Mouse (Mus musculus): ENCODE data around the gene Grtp1.
A peak's percentile ranks its signal among the peaks of the same experiment; 100 is the strongest.

Grtp1 gene

DNA sequence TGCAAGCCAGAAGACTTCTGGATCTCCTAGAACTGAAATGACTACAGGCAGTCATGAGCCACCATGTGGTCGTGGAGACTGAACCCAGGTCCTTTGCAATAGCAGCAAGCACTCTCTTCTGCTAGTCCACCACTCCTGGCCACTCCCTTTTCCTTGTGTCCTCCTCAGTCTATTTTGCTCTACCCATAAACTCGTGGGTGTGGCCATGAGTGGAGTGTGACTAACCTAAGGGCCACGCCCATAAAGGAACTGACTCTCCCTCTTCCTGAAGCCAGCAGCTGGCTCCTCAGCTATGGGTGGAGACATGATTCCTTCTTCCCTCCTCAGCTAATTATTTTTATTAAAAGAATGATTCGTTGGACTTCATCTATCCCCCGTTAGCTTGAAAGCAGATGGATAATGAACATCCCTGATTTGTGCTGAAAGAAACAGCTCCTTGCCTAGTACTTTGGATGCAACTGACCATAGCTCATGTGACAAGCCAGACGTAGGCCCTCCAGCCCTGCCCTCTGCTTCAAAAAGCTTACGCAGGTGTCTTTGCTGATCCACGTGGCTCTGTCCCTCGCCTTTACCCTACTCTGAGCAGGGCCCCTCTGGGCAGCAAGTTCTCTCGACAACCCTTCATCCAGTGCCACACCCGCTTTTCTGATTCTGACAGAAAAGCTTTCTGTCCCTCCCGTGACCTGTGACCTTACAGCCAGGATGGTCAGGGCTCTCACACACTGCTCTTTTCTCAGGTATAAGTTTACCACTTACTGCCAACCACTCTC lies 4.1 kb upstream of the Grtp1 start:
- DNase-seq (ENCODE audit: low spot score), result no peak

DNA sequence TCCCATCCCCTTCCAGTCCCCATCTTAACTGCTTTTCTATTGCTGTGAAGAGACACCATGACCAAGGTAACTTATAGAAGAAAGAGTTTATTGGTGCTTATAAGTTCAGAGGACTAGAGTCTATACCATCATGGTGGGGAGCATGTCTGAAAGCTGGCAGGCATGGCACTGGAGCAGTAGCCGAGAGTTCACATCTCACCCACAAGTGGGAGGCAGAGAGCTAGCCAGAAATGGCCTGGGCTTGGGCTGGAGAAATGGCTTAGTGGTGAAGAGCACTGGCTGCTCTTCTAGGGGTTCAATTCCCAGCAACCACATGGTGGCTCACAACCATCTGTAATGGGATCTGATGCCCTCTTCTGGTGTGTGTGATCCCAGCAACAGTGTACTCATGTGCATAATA lies 3.1 kb upstream of the Grtp1 start:
- DNase-seq (ENCODE audit: low spot score), result no peak

DNA sequence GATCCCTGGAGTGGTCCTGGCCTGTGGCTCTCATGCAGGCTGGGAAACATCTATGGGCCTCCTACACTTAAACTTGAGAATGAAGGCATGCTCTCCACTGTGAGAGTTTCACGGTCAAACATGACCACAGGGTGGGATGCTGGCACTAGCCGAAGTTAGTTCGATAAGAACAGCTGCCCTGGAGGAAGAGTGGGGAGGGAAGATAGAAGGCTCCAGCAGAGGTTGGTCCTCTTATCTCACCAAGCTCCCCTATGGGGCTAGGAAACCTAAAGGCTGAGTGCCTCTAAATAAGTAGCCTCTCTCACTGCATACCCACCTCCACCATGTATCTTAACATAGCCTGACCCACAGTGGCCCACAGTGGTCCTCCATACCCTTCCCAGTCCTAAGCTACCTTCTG lies 2.4 kb upstream of the Grtp1 start:
- no peak for DNase-seq (ENCODE audit: low spot score)

DNA sequence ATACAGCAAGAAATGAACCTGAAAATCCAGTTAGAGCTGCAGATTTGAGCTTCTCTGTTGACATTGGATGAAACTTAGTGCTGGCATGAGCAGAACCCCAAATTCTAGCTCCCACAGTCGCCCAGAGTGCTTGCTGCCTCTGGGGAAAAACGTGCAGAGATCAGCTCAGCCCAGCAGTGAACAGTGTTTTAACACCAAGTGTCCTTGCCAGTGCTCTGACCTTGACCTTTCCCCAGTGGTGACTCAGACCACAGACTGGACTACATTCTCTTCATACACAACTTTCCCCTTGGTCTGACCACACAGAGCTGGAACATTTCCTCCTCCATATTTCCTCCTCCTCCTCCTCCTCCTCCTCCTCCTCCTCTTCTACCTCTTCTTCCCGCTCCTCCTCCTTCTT lies 1.6 kb upstream of the Grtp1 start:
- DNase-seq (ENCODE audit: low spot score), result no peak

DNA sequence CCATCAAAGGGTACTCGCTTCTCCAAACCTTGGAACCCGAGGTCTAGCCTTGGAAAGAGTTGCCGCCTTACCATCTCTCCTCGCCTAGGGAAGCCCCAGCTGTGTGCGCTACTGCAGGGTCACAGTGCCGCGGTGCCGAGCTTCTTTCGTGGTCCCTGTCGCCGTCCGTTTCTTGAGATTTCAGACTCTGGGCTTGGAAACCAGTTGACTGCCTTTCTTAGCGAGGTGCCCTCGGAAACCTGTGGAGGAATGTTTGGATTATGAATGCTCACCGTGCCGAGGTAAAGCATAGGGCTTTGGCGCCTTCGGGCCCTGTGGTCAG lies 554 bp upstream of the Grtp1 start:
- DNase-seq (ENCODE audit: low spot score), result no peak

DNA sequence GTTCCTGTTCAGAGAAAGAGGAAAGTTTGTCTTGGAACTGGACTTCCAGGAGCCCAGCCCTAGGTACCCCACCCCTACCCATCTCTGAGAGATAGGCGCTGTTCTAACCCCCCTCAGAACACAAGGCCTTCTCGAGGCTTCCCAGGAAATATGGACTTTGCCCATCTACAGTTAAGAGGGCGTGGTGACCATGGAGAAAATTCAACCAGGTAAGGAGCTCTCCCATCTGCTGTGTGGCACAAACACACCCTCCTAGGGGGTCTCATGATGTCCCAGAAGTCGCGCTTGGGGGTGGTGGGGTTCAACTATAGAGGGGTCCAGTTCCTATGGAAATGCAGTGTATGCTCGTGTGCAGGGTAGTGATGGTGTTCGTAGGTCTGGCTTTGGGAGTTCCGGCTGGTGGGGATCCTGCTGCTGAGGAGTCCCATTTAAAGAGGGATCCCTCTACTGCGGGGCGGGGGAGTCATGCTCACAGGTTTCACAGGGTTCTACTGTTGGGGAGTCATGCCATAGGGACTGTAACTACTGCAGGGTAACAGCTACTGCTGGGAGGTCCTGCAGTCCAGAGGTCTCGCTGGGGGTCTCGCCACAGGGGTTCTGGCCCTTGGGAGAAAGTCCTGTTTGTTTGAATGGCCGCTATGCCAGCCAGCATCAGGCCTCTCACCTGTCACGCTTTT lies 897 bp downstream of the Grtp1 start:
- DNase-seq (ENCODE audit: low spot score), result no peak

DNA sequence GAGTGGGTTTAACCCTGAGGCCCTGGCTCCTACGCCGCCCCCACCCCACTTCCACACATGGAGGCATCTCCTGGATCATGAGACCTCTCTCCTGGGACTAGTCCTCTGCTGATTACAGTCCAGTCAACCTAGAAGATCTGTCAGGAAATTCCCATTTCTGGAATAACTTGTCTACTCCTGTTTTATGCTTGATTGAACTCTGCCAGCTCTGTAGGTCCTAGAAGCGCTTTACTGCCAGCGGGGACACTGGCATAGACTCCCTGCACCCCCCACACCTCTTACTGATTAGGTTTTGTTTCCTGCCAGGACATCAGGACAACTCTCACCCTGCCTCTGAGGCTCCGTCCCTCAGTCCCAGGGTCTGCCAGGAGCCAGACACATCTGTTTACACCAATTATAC lies 2.9 kb downstream of the Grtp1 start:
- DNase-seq (ENCODE audit: low spot score), result no peak

DNA sequence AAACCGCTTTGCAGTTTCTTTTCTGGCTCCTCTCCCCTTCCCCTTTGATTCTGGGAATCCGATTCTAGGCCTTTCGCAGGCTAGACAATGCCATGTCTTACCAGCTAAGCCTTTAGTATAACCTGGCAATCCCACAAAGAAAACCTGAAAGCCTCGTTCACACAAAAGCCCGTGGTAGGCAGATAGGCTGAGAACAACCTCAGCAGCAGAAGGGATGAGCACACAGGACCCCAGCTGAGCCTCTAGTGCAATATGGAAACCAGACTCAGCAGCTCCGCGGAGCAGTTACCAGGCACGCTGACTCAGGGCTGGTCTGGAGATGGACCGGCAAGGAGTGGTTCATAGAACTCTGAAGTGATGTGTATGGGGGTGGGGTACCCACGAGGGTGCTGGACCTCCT lies 5.6 kb downstream of the Grtp1 start:
- DNase-seq (ENCODE audit: low spot score), result no peak

DNA sequence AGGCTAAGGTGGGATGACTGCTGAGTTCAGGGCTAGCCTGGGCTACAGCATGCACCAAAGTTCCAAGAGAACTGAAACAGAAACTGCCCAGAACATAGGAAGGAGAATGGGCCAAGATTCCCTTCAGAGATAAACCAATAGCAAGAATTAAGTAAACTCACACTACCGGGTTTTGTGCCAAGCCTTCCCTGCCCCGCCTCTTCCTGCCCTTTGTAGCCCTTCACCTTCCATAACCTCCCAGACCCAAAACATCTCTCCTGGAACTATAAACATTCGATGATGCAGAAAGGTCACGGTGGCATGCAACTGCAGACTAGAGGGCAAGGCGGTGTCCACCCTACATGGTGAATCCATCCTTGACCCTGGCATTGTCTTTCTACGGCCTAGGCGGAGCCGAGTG lies 10.2 kb downstream of the Grtp1 start:
- DNase-seq (ENCODE audit: low spot score), result no peak

DNA sequence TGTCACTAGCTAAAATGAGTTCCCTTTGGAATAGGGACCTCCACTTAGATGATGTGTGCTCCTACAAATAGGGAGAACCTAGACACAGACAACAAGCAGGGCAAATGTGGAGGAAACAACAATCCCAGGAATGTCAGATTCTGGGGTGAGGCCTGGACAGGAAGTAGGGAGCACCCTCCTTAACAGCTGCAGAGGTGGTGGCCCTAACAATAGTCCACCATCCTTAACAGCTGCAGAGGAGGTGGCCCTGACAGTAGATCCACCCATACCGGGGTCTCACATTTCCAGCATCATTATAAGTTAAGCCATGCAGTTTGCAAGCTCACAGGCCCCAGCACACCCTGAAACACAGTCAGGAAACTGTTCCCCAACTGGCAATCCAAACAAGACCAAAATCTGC lies 11.6 kb downstream of the Grtp1 start:
- DNase-seq (ENCODE audit: low spot score), result no peak

DNA sequence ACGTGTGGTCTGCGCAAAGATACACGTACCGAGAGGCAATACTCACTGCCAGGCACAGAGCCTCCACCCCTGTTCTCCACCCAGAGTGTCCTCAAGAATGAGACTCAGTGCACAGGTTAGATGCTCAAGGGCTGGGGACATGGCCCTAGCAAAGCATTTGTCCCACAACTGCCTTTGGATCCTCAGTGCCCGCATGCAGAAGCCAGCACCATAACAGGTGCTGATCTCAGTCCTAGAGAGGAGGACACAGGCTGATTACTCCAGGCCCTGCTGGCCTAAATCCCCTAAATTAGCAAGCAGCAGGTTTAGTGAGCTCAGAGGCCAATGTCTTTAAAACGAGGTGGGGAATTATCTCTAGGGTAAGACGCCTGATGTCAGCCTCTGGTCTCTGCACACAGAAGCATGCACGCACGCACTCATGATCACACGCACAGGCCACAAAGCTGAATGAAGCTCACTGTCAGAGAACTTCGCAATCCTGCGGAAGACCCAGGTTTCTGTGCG lies 12.3 kb downstream of the Grtp1 start:
- no peak for DNase-seq (ENCODE audit: low spot score)

DNA sequence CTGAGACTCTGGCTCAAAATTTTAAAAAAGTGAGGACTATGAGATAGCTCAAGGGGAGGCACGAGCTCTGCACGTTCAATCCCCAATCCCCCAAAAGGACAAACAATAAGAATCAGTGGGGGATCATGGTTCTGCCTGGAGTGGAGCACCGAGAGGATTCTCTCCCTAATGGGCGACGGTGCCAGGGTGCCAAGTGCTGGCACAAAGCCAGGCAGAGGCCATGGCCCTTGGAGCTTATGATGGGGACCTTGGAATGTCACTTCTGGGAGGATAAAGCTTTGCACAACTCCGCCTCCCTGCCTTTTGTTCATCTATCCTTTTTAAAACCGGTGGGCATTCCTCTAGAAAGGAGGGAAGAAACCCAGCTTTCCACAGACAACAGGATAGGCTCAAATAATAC lies 12.8 kb downstream of the Grtp1 start:
- no peak for DNase-seq (ENCODE audit: low spot score)

DNA sequence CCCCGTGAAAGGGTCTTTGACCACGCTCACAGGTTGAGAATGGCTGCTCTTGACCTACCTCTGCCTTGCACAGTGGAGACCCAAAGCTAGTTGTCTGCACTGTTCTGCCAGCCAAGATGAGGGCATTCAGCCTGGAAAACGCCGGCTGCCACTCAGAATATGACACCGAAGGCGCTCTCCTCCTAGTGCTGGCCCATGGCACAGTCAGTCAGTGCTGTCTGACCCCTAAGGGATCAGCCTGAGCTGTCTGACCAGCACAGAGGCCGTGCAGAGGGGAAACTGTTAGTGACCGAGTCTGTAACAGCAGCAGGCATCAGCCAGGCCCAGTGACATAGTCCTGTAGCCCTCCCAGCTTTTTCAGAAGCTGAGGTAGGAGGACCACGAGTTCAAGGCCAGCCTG lies 13.2 kb downstream of the Grtp1 start:
- DNase-seq (ENCODE audit: low spot score), result no peak

DNA sequence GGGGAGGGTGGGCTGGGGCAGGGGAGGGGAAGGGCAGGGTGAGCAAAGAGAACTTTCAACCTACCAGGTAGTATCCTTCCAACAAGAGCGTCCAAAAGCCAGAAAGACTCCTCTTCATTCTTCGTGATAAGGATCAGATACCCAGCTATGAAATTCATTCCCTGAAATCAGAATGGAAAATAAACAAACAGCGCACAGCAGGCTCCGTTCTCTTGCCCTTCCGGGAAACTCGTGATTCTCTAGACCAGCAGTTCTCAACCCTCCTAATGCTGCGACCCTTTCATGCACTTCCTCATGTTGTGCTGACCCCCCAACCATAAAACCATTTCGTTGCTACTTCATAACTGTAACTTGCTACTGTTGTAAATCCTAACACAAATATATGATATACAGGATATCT lies 13.6 kb downstream of the Grtp1 start:
- DNase-seq (ENCODE audit: low spot score), result no peak

DNA sequence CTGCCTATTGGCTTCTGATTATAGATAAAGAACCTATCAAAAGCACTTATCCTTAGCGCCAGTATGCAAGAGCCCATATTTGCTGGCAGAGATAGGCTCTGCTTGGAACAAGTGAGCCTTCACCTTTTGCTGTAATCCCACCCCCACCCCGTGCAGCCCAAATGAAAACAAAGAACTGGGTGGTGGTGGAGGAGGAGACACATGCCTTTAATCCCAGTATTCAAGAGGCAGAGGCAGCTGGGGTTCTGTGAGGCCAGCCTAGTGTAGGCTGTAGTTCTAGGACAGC lies 18.8 kb downstream of the Grtp1 start:
- DNase-seq (ENCODE audit: low spot score), result no peak

DNA sequence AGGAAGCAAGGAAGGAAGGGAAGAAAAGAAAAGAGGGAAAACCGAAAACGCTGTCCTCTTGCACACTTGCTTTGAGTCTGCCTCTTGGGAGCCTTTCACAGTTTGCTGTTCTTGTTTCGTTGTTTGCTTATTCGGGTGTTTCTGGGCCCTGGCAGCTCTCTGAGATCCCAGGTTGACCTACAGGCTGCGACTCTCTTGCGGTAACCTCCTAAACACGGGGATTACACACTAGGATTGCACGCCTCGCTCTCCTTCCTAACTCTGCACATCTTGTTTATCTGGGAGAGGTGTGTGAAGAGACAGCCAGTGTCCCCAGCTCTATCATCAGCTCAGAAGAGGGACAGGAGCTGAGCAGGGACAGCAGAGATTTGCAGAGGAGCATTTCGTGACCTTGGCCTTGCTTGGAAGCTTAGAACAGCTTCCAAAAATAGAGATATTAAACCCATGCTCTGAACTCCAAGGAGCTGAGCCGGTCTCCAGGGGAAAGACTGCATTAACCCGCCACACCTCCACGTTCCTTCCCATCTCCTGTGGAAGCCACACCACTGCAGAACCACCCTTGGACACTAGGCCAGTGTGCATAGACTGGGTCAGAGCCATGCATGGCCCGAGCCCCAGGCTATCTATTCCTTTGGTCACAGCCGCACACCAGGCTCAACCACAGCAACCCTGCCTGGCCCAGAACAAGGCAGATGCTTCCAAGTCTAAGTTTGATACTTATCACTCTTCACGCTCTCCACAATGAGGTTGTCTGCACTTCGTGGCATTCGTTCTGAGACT lies 19.3 kb downstream of the Grtp1 start:
- DNase-seq (ENCODE audit: low spot score), result no peak

DNA sequence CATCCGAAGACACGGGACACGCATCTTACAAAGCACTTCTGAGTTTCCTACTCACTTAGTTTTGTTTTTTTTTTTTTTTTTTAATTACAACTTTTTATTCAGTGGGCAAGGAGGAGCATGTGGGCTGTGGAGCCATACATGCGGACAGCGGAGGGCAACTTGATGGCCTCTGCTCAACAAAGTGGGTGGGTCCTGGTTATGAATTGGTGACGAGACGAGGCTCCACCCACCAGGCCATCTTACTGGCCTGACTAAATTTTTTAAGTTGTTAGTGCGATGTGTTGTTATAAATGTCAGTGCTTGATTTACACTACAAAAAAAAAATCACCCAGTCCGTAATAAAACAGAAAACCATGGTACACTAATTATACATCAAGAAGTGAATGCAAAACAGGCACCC lies 20.0 kb downstream of the Grtp1 start:
- no peak for DNase-seq (ENCODE audit: low spot score)

DNA sequence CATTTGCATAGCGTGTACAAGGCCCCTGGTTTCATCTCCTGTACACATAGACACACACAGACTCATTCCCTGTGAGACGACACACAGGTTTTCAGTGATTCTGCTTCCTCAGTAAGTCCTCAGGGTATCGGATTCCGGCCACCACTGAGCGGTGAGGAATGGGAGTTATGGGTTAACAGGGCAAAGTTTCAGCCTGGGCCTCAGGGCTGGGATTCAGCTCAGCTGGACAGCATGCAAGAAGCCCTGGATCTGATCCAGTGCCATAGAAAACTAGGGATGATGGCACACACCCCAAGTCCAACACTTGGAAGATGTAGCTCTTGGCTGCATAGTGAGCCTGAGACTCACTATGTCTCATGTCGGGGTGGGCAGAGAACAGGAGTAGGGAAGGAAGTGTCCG lies 20.5 kb downstream of the Grtp1 start:
- no peak for DNase-seq (ENCODE audit: low spot score)

DNA sequence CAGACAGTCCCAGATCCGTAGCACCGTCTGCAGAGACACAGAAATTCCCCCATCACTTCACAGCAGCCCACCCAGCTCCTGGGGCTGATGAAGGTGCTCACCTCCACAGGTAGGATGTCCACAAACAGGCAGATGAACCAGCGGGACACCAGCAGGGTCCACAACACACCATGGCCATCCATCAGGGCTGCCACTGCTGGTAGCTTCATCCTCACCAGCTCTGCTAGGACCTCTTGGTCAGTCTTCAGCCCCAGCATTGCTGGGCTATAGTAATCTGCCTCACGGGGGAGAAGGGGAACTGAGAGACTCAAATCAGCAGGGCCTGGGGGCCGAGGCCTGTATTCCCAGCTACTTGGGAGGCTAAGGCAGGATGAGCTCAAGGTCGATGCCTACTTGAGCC lies 20.9 kb downstream of the Grtp1 start:
- DNase-seq (ENCODE audit: low spot score), result peak; percentile 16

DNA sequence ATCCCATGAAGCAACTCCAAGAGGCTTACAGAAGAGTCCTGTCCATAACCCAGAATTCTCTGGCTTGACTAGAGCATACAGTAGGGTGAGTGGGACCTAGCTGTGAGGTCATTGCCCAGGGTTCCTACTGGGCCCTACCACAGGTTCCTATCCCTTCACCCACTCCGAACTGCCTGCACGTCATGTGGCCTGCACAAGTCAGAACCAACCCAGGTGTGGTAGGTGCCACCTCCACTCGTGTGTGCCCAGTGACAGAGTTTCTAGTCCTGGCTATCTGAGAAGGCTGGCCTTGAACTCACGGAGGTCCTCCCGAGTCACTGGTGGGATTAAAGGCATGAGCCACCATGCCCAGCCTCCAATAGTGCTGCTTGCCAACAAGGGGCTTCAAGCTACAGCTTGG lies 22.3 kb downstream of the Grtp1 start:
- no peak for DNase-seq (ENCODE audit: low spot score)

DNA sequence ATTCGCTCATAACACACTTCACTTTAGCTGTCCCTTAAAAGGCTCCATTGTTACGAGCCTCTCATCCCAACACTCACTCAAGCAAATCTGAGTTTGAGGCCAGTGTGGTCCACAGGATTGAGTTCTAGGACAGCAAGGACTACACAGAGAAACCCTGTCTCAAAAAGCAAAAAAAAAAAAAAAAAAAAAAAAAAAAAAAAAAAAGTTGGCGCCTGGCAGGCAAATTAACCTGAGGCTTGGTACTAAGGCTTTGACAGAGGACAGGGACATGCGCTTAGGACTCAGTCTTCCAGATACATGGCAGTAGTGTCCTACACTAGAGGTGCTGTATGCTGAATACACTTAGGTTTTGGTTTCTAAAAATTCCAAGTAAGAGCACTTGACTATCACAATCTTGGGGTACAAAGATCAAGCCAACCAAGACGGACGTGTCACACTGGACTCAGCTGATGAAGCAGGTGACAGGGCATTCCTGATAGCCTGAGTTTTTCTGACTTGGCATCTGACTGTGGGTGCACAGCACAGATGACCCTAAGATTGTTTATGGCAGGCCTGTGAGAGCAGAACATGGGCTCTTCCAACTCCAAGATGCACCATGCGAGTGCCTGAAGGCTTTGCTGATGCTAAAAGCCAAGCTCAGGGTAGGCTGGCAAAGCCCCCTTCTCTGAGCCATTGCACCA lies 23.1 kb downstream of the Grtp1 start:
- DNase-seq (ENCODE audit: low spot score), result no peak

DNA sequence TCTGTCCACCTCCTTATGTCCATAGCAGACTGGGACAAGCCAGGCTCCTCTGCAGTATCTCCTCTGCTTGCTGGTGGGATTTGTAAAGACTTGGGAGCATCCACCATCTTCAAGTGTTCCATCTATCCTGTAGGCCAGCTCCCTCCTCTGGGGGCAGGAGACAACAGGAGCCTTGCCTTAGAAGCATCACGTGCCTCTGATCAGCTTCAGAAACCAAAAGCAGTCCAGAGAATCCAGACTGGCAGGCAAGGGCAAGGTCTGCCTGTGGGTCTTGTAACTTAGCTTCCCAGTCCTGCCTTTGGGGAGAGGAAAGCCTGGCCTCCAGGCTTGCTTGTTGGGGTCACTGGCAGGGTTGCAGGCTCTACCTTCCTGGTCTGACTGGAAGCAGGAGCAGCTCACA lies 24.8 kb downstream of the Grtp1 start:
- no peak for DNase-seq (ENCODE audit: low spot score)

DNA sequence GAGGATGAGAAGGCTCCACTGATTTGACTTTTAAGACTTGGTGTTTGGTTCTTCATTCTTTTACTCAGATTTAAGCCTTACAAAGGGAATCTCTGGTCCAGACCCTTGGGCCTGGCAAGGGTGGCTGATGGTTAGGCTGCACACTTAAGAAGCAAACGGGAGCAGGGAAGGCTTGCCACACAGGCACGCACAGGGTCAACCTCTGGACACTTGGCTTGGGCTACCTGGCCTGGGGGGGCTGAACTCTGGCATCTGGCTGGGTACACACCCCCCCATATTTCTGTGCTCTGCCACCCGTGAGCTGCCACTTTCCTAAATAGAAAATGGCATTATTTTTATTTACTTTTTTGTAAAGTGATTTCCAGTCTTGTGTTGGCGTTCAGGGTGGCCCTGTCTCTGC lies 25.6 kb downstream of the Grtp1 start:
- no peak for DNase-seq (ENCODE audit: low spot score)
